Mouse (Mus musculus): ENCODE data around the gene Mamstr. TPM values are rescaled to one million over a fixed set of nuclear protein-coding genes. Genes with fewer than 3 reads are reported as not detected.
A peak's percentile ranks its signal among the peaks of the same experiment; 100 is the strongest.

Mamstr gene
- polyA plus RNA-seq, 1 experiment from 2014 or later, result 5.4 TPM

- peak overlapping the region; percentile 69 for H3K27ac ChIP-seq (ENCODE audit: poor library complexity, severe bottlenecking)
- H3K9me3 ChIP-seq (replicated peaks), result no peaks in the 10 kb centered on the region
- peaks cover 27% of the 10 kb centered on the region for H3K4me1 ChIP-seq (replicated peaks)
- 1% methylated on average over 105 of the region's 105 CpGs for WGBS
- peak; percentile 77 for ATAC-seq (ENCODE audit: insufficient number of reproducible peaks, low FRiP score)
- H3K36me3 ChIP-seq, result peaks cover 6% of the 10 kb centered on the region
- peak overlapping the region; percentile 68 for H3K4me3 ChIP-seq
- peak overlapping the region; percentile 98 for H3K4me2 ChIP-seq
- H3K27me3 ChIP-seq (replicated peaks), result peaks cover 16% of the 10 kb centered on the region
- H3K9ac ChIP-seq, result peak overlapping the region; percentile 84
Measured at GRCm38 (mm10) chr7:45628364-45629294, 11.1 kb upstream of the Mamstr start.

DNA sequence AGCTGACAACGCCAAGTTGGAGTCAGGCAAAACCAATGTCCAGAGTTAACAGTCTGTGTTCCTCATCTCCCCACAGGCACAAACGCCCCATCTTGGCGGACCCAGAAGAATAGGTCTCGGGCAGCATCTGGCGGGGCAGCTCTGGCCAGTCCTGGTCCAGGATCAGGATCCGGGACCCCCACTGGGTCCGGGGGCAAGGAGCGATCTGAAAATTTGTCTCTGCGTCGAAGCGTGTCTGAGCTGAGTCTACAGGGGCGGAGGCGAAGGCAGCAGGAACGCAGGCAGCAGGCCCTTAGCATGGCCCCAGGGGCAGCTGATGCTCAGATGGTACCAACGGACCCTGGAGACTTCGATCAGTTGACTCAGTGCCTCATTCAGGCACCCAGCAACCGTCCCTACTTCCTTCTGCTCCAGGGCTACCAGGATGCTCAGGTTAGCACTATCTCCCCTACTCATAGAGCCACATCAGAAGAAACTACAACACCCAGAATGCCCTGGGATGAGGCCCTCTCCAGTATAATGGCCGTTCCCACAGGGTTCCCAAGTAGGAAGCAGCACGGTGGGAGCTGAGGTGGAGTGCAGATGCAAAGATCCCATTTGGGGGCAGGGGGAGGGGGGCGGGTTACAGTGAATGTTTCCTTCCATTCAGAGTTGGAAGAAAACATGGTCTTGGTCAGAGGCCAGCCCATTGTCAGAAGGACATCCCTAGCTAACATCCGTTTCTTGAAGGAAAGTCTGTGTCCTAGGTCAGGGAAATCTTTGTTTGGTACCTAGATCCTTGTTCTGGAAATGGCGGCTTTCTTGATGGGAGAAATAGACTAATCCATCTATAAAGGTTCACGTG is 9.5 kb upstream of the Mamstr start:
- Histone ChIP-seq H3K4me3 (no peak overlapping the region), H3K36me3 (peaks cover 6% of the 10 kb centered on the region), H3K4me1 (replicated peaks) (peaks cover 39% of the 10 kb centered on the region), H3K27ac (ENCODE audit: poor library complexity, severe bottlenecking) (no peak overlapping the region), H3K27me3 (replicated peaks) (peaks cover 13% of the 10 kb centered on the region), H3K9ac (no peak overlapping the region), H3K9me3 (replicated peaks) (no peaks in the 10 kb centered on the region), H3K4me2 (peak overlapping the region; percentile 98)
- no peak for ATAC-seq (ENCODE audit: insufficient number of reproducible peaks, low FRiP score)
- WGBS, result 65% methylated on average over 23 of the region's 23 CpGs

DNA sequence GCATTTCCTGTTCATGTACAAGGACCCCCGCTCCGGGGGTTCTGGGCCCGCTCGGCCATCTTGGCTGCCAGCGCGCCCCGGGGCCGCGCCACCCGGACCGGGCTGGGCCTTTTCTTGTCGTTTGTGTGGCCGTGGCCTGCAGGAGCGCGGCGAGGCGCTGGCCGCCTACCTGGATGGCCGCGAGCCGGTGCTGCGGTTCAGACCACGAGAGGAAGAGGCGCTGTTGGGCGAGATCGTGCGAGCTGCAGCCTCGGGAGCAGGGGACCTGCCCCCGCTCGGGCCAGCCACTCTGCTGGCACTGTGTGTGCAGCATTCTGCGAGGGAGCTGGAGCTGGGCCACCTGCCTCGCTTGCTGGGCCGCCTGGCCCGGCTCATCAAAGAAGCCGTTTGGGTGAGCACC is 7.3 kb upstream of the Mamstr start:
- Histone ChIP-seq H3K9ac (peak overlapping the region; percentile 45), H3K36me3 (peaks cover 20% of the 10 kb centered on the region), H3K9me3 (replicated peaks) (no peaks in the 10 kb centered on the region), H3K4me1 (replicated peaks) (peaks cover 47% of the 10 kb centered on the region), H3K4me2 (peak overlapping the region; percentile 62), H3K27ac (ENCODE audit: poor library complexity, severe bottlenecking) (no peak overlapping the region), H3K27me3 (replicated peaks) (peaks cover 10% of the 10 kb centered on the region), H3K4me3 (peak overlapping the region; percentile 25)
- no peak for ATAC-seq (ENCODE audit: insufficient number of reproducible peaks, low FRiP score)
- 26% methylated on average over 34 of the region's 35 CpGs for WGBS

GRCm38 (mm10) chr7:45634946-45635681 is 4.7 kb upstream of the Mamstr start:
- Histone ChIP-seq H3K4me1 (replicated peaks) (peaks cover 58% of the 10 kb centered on the region), H3K27me3 (replicated peaks) (no peaks in the 10 kb centered on the region; the same call in 1 of the 2 replicates), H3K9me3 (replicated peaks) (no peaks in the 10 kb centered on the region), H3K27ac (ENCODE audit: poor library complexity, severe bottlenecking) (peak overlapping the region; percentile 82), H3K9ac (no peak overlapping the region), H3K4me3 (no peak overlapping the region), H3K36me3 (peaks cover 20% of the 10 kb centered on the region), H3K4me2 (no peak overlapping the region)
- ATAC-seq (ENCODE audit: insufficient number of reproducible peaks, low FRiP score), result peak; percentile 43
- WGBS, result 74% methylated on average over 11 of the region's 11 CpGs

- Histone ChIP-seq H3K9me3 (replicated peaks) (no peaks in the 10 kb centered on the region), H3K4me3 (no peak overlapping the region), H3K4me1 (replicated peaks) (peaks cover 63% of the 10 kb centered on the region), H3K27me3 (replicated peaks) (no peaks in the 10 kb centered on the region; the same call in 1 of the 2 replicates), H3K4me2 (no peak overlapping the region), H3K9ac (no peak overlapping the region), H3K27ac (ENCODE audit: poor library complexity, severe bottlenecking) (peak overlapping the region; percentile 65), H3K36me3 (peaks cover 17% of the 10 kb centered on the region)
- WGBS, result 60% methylated on average over 15 of the region's 15 CpGs
- peak; percentile 19 for ATAC-seq (ENCODE audit: insufficient number of reproducible peaks, low FRiP score)
Measured at GRCm38 (mm10) chr7:45635711-45636688, 3.8 kb upstream of the Mamstr start.

GRCm38 (mm10) chr7:45637710-45638109 is 2.1 kb upstream of the Mamstr start:
- ATAC-seq (ENCODE audit: insufficient number of reproducible peaks, low FRiP score), result no peak
- 96% methylated on average over 6 of the region's 6 CpGs for WGBS

GRCm38 (mm10) chr7:45638623-45639401 is 965 bp upstream of the Mamstr start:
- Histone ChIP-seq H3K9me3 (replicated peaks) (no peaks in the 10 kb centered on the region), H3K9ac (0 out of 2 replicates have a peak overlapping the region, but pooled peaks have one; percentile 25), H3K27me3 (replicated peaks) (no peaks in the 10 kb centered on the region; the same call in 1 of the 2 replicates), H3K36me3 (peaks cover 17% of the 10 kb centered on the region), H3K4me3 (peak overlapping the region; percentile 24), H3K4me1 (replicated peaks) (peaks cover 73% of the 10 kb centered on the region), H3K27ac (ENCODE audit: poor library complexity, severe bottlenecking) (no peak overlapping the region), H3K4me2 (peak overlapping the region; percentile 59)
- peak; percentile 71 for ATAC-seq (ENCODE audit: insufficient number of reproducible peaks, low FRiP score)
- WGBS, result 27% methylated on average over 29 of the region's 29 CpGs

More at GRCm38 (mm10) chr7:45637710-45638109, 2.1 kb upstream of the Mamstr start:
- Histone ChIP-seq H3K9me3 (replicated peaks) (no peaks in the 10 kb centered on the region), H3K36me3 (peaks cover 17% of the 10 kb centered on the region), H3K4me2 (no peak overlapping the region), H3K4me3 (peak overlapping the region; percentile 24; the same call in 1 of the 2 replicates), H3K27me3 (replicated peaks) (no peaks in the 10 kb centered on the region; the same call in 1 of the 2 replicates), H3K4me1 (replicated peaks) (peaks cover 73% of the 10 kb centered on the region), H3K9ac (no peak overlapping the region), H3K27ac (ENCODE audit: poor library complexity, severe bottlenecking) (no peak overlapping the region)

- Histone ChIP-seq H3K9ac (no peak overlapping the region; the same call in 1 of the 2 replicates), H3K27me3 (replicated peaks) (no peaks in the 10 kb centered on the region; the same call in 1 of the 2 replicates), H3K36me3 (peaks cover 20% of the 10 kb centered on the region), H3K4me1 (replicated peaks) (peaks cover 71% of the 10 kb centered on the region), H3K4me3 (no peak overlapping the region), H3K4me2 (no peak overlapping the region), H3K27ac (ENCODE audit: poor library complexity, severe bottlenecking) (no peak overlapping the region), H3K9me3 (replicated peaks) (no peaks in the 10 kb centered on the region)
- WGBS, result 73% methylated on average over 19 of the region's 19 CpGs
- no peak for ATAC-seq (ENCODE audit: insufficient number of reproducible peaks, low FRiP score)
Measured at GRCm38 (mm10) chr7:45640191-45640957, 597 bp downstream of the Mamstr start.

All from heart, embryonic 12.5 days (tissue).